Mouse (Mus musculus) embryonic facial prominence, embryonic 11.5 days (tissue): ENCODE measurements around the gene Sgms1. TPM values are rescaled to one million over a fixed set of nuclear protein-coding genes. Genes with fewer than 3 reads are reported as not detected.

Experiments used
- ATAC-seq: fragments of 200-750 bp; cut with Nextera tagmentation; replicated peaks from 2 replicates; pipeline ENCODE4 v1.8.0; 2017; ENCODE audit warnings: low read depth; ENCODE audit not compliant: insufficient number of reproducible peaks, low FRiP score, low TSS enrichment
- DNase-seq: peaks from one replicate; pipeline ENCODE4 v3.0.0-alpha.2; 2015; ENCODE audit warnings: low spot score
- H3K27ac ChIP-seq: fragments of 300-500 bp; sonication (generic); replicated peaks from 2 replicates; pipeline ENCODE4 v1.5.1; 2014; ENCODE audit warnings: mild to moderate bottlenecking, low read depth, low read length, control low read depth
- H3K27me3 ChIP-seq: fragments of 300-500 bp; sonication (generic); 2 replicates; pipeline ENCODE4 v1.6.1; 2014; ENCODE audit warnings: mild to moderate bottlenecking, low read length, moderate library complexity, mixed read lengths; ENCODE audit not compliant: control insufficient read depth, insufficient read depth
- H3K36me3 ChIP-seq: fragments of 300-500 bp; sonication (generic); replicated peaks from 2 replicates; pipeline ENCODE4 v1.6.1; 2014; ENCODE audit warnings: low read depth, mild to moderate bottlenecking, low read length, moderate library complexity, mixed read lengths; ENCODE audit not compliant: control insufficient read depth, insufficient read depth
- H3K4me1 ChIP-seq: fragments of 300-500 bp; sonication (generic); 2 replicates; pipeline ENCODE4 v1.6.1; 2014; ENCODE audit warnings: low read length, mixed read lengths; ENCODE audit not compliant: control insufficient read depth, insufficient read depth
- H3K4me2 ChIP-seq: fragments of 300-500 bp; sonication (generic); 2 replicates; pipeline ENCODE4 v1.6.1; 2014; ENCODE audit warnings: low read depth, mild to moderate bottlenecking, control low read depth, low read length, moderate library complexity
- H3K4me3 ChIP-seq: fragments of 300-500 bp; sonication (generic); 2 replicates; pipeline ENCODE4 v1.5.1; 2014; ENCODE audit warnings: low read depth, low read length, control low read depth
- H3K9ac ChIP-seq: fragments of 300-500 bp; sonication (generic); replicated peaks from 2 replicates; pipeline ENCODE4 v1.6.1; 2014; ENCODE audit warnings: mild to moderate bottlenecking, control low read depth, low read length
- H3K9me3 ChIP-seq: fragments of 300-500 bp; sonication (generic); replicated peaks from 2 replicates; pipeline ENCODE4 v1.6.1; 2016; ENCODE audit warnings: mild to moderate bottlenecking, low read length, inconsistent platforms, mixed read lengths; ENCODE audit not compliant: control insufficient read depth
- WGBS: fragments of 180-500 bp; shearing (Covaris S2); extraction: QIAGEN DNeasy Blood & Tissue Kit; methylation state at CpG from one replicate; pipeline ENCODE4 v1.1.7; 2014; 5-methylcytosine and 5-hydroxymethylcytosine counted together
- polyA plus RNA-seq: library from polyadenylated mRNA; unstranded; fragments of >200 nt; fragmentation: Nextera tagmentation; extraction: Ambion mirVana; gene quantifications from 2 replicates; pipeline ENCODE4 v1.2.1, GENCODE M21; 2014

Sgms1 gene
- polyA plus RNA-seq, 1 experiment from 2014 or later, result 12.2 TPM

DNA sequence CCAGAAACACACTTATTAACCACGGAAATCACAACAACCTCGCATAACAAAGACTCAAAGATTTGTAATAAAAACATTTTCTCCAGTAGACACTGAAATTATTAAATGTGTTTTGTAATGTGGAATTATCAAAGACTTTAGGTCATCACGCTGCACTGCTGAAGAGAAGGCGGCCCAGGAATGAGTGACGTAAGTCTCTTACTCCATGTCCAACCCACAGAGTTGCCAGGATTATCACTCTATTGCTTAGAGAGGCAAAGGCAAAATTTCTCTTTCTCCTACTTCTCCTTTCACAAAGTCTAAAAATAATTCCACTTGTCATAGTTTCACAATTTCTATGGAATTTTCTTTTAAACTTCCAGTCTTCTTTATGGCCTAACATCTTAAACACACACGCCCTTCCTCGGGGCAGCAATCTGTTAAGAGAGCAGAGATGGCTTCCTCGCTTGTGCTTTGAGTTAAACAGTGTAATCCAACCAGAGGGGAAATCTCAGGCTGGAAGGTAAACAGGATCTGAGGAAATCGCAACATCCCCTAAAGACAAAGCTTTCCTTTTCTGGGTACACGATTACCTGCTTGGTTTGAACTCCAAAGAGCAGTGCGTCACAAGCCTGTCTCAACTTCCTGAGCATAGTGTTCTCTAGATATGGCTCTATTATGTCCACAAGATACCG, 207.7 kb downstream of the Sgms1 start:
- no peak for DNase-seq
- Histone ChIP-seq H3K4me2 (no peak overlapping the region), H3K9ac (no peak overlapping the region), H3K9me3 (no peaks in the 10 kb centered on the region), H3K36me3 (no peaks in the 10 kb centered on the region), H3K4me1 (no peaks in the 10 kb centered on the region), H3K27me3 (no peaks in the 10 kb centered on the region), H3K27ac (no peak overlapping the region), H3K4me3 (no peak overlapping the region)
- no peak for ATAC-seq
- 78% methylated on average over 12 of the region's 12 CpGs for WGBS

DNA sequence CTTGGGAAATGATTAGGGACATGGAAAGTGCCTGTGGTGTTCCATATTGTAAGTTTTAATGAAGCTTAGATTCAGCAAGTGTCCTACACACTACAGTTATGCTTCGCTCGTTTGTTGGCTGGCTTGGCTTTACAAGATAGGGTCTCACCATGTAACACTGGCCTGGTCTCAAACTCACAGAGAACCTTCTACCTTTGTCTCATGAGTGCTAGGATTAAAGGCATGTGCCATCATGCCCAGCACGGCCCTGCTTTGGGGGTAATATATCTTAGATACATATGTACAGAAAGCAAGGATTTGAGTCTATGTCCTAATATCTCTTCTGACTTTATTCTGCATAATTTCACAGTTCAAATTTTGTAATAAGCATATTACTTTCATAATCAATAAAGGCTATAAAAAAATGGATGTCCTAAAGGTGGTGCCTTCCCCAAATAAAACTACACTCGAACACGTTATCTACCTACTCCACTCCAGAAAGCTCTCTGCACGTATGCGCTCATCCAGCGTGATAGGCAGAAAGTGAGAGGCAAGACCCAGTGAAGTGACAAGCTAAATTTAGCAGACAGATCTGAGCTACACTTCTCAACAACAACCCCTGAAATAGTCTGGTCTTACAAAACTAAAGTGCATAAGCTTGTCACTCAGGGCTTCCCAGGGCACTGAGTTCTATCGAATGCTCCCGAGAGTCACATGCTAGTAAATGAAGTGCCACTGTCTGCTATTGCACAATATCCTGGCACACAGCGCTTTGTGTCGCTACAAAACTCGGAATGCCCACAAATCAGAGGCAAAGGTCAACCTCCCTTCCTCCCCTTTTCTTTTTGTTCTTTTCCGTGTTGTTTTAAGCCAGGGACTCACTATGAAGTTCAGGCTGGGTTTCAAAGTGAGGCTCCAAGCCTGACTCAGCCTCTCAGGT, 208.5 kb downstream of the Sgms1 start:
- 77% methylated on average over 14 of the region's 14 CpGs for WGBS
- H3K9ac ChIP-seq, result no peak overlapping the region
- H3K4me1 ChIP-seq, result no peaks in the 10 kb centered on the region
- no peak overlapping the region for H3K4me3 ChIP-seq
- no peaks in the 10 kb centered on the region for H3K36me3 ChIP-seq
- H3K9me3 ChIP-seq, result no peaks in the 10 kb centered on the region
- no peak for ATAC-seq
- no peak overlapping the region for H3K4me2 ChIP-seq
- no peaks in the 10 kb centered on the region for H3K27me3 ChIP-seq
- no peak overlapping the region for H3K27ac ChIP-seq
- no peak for DNase-seq

DNA sequence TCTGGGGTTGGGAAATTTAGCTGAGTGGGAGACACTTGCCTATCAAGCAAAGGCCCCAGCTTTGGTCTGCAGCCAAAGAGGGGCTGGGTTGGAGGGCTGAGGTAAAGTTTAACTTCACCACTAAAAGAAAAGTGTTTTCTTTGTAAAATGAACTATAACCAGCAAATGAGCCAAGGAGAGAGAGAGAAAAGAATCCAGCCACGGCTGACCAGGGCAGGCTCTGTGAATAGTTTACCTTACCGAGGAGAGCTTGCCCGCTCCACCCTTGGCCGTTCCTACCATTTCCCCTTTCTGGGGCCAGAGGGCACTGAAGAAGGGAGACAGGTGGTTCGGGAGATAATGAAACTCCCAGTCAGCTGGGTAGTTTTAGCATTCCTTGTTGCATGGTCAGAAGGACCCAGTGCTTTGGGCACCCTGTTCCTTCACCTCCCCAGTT, 209.5 kb downstream of the Sgms1 start:
- no peak overlapping the region for H3K27ac ChIP-seq
- H3K4me2 ChIP-seq, result no peak overlapping the region
- no peak overlapping the region for H3K4me3 ChIP-seq
- no peaks in the 10 kb centered on the region for H3K36me3 ChIP-seq
- ATAC-seq (no peak), DNase-seq (no peak)
- no peaks in the 10 kb centered on the region for H3K4me1 ChIP-seq
- no peaks in the 10 kb centered on the region for H3K27me3 ChIP-seq
- no peaks in the 10 kb centered on the region for H3K9me3 ChIP-seq
- H3K9ac ChIP-seq, result no peak overlapping the region
- WGBS, result 62% methylated on average over 5 of the region's 5 CpGs

DNA sequence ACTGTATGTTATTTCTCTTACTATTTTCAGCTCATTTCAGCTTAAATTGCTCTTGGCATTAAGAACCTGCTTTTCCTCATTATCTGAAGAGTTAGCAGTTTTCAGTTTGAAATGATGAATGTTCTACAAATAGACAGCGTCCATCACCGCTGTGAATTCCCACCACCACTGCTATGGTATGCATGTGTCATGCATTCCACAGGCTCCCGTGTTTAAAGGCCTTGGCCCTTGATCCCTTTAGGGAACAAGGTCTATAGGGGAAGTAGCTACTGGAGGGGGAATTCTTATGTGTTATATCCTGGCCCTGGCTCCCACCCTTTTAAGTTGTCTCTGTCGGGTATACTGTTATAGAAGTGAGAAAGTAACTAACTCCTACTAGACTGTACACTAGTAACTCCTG, 210.0 kb downstream of the Sgms1 start:
- Histone ChIP-seq H3K36me3 (no peaks in the 10 kb centered on the region), H3K4me1 (no peaks in the 10 kb centered on the region), H3K27ac (no peak overlapping the region; the same call in 1 of the 2 replicates), H3K4me2 (no peak overlapping the region), H3K9me3 (no peaks in the 10 kb centered on the region), H3K4me3 (no peak overlapping the region), H3K9ac (no peak overlapping the region), H3K27me3 (no peaks in the 10 kb centered on the region)
- 58% methylated on average over 4 of the region's 4 CpGs for WGBS
- ATAC-seq (no peak), DNase-seq (no peak)

DNA sequence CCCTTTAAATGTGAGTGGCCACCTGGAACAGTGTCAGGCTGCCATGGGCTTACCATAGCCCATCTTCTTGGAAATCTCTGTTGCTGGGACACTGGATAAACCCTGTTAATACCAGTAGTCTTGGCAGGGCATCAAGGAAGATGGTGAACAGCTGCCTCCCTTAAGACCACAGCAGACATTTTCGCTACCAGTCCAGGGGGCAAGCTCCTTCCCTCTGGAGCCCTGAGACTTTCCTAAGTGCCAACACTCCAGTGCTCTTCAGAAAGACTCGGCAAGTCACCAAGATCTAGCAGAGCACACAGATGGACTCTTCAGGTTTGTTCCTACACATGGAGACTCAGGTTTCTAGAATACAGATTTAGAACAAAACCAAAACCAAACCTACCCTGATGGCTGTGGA, 211.4 kb downstream of the Sgms1 start:
- no peak overlapping the region for H3K4me3 ChIP-seq
- no peaks in the 10 kb centered on the region for H3K9me3 ChIP-seq
- 96% methylated on average over 2 of the region's 2 CpGs for WGBS
- H3K9ac ChIP-seq, result no peak overlapping the region
- DNase-seq, result no peak
- ATAC-seq, result no peak
- no peaks in the 10 kb centered on the region for H3K27me3 ChIP-seq
- no peak overlapping the region for H3K4me2 ChIP-seq
- no peaks in the 10 kb centered on the region for H3K4me1 ChIP-seq
- no peak overlapping the region for H3K27ac ChIP-seq
- no peaks in the 10 kb centered on the region for H3K36me3 ChIP-seq

DNA sequence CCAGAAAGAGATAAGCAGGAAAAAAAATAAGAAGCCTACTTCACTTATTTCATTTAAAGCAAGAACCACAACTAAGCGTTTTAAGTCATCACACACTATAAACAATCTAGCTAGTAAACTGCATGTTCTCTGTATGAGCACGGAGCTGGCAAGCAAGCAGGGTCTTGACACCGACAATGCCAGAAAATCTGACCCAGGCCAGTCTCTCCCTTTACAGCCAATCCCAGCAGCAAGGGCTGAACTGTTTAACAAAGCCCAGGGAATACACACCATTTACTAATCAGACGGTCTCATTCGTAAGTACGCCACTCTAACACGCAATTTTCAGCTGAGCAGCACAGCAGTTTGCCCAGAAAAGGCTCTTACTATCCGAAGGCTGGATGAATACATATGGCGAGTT, 213.1 kb downstream of the Sgms1 start:
- Histone ChIP-seq H3K27ac (no peak overlapping the region), H3K4me2 (no peak overlapping the region), H3K4me1 (no peaks in the 10 kb centered on the region), H3K9me3 (no peaks in the 10 kb centered on the region), H3K27me3 (no peaks in the 10 kb centered on the region), H3K36me3 (no peaks in the 10 kb centered on the region), H3K4me3 (no peak overlapping the region), H3K9ac (no peak overlapping the region)
- 88% methylated on average over 9 of the region's 9 CpGs for WGBS
- DNase-seq (no peak), ATAC-seq (no peak)

DNA sequence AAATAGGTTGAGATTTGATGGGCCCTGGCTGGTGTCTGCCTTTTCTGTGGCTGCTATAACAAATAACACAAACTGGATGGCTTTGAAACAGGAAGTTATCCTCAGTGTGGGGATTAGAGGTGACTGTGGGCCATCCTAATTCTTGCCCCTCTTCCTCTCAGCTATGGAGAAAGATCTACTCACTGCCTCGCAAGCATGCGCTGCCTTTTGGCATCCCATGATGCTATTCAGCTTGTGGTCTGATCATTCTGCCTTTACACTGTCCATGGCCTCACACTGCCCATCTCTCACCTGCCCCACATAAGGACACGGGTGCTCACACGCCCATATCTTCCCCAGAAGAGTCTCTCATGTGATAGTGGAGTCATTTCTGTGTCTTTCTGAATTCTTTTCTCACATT, 213.5 kb downstream of the Sgms1 start:
- Histone ChIP-seq H3K9ac (no peak overlapping the region), H3K4me2 (no peak overlapping the region), H3K9me3 (no peaks in the 10 kb centered on the region), H3K36me3 (no peaks in the 10 kb centered on the region), H3K27me3 (no peaks in the 10 kb centered on the region), H3K4me3 (no peak overlapping the region), H3K4me1 (no peaks in the 10 kb centered on the region), H3K27ac (no peak overlapping the region)
- DNase-seq (no peak), ATAC-seq (no peak)
- WGBS, result 92% methylated on average over 4 of the region's 4 CpGs

DNA sequence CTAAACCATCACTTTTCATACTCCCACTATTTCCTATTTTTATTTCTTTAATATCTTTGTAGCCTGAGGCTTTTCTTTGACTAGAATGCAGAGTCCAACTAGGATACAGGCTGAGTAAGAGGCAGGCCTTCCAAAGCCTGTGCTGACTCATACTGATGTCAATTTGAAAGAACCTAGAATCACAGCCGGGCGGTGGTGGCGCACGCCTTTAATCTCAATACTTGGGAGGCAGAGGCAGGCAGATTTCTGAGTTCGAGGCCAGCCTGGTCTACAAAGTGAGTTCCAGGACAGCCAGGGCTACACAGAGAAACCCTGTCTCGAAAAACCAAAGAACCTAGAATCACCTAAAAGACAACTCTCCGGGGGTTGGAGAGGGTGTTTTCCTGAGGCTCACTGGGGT, 214.5 kb downstream of the Sgms1 start:
- no peak overlapping the region for H3K4me2 ChIP-seq
- no peak overlapping the region for H3K27ac ChIP-seq
- H3K4me1 ChIP-seq, result no peaks in the 10 kb centered on the region
- no peak overlapping the region for H3K4me3 ChIP-seq
- no peaks in the 10 kb centered on the region for H3K27me3 ChIP-seq
- no peak for DNase-seq
- WGBS, result 97% methylated on average over 7 of the region's 7 CpGs
- no peaks in the 10 kb centered on the region for H3K36me3 ChIP-seq
- no peak for ATAC-seq
- no peaks in the 10 kb centered on the region for H3K9me3 ChIP-seq
- H3K9ac ChIP-seq, result no peak overlapping the region
